Mouse (Mus musculus) hindbrain, embryonic 10.5 days (tissue): ENCODE measurements around the gene Gucd1. TPM values are rescaled to one million over a fixed set of nuclear protein-coding genes. Genes with fewer than 3 reads are reported as not detected.
"Not testable (repeated sequence)": the region's sequence is repeated elsewhere in the genome, so short reads cannot be mapped to it uniquely, and the experiment has no call there.

Experiments used
- DNase-seq: peaks from one replicate; pipeline ENCODE4 v3.0.0-alpha.2; 2017; ENCODE audit warnings: low spot score
- H3K27ac ChIP-seq: fragments of 300-500 bp; sonication (generic); 2 replicates; pipeline ENCODE4 v1.5.1; 2016; ENCODE audit warnings: mild to moderate bottlenecking, moderate library complexity
- H3K27me3 ChIP-seq: fragments of 300-500 bp; sonication (generic); 2 replicates; pipeline ENCODE4 v1.6.1; 2016; ENCODE audit warnings: mild to moderate bottlenecking; ENCODE audit not compliant: poor library complexity, insufficient read depth, severe bottlenecking
- H3K36me3 ChIP-seq: fragments of 300-500 bp; sonication (generic); 2 replicates; pipeline ENCODE4 v1.6.1; 2016; ENCODE audit warnings: mild to moderate bottlenecking, moderate library complexity
- H3K4me1 ChIP-seq: fragments of 300-500 bp; sonication (generic); replicated peaks from 2 replicates; pipeline ENCODE4 v1.6.1; 2016; ENCODE audit warnings: mild to moderate bottlenecking
- H3K4me3 ChIP-seq: fragments of 300-500 bp; sonication (generic); 2 replicates; pipeline ENCODE4 v1.5.1; 2016; ENCODE audit warnings: mild to moderate bottlenecking, moderate library complexity
- H3K9me3 ChIP-seq: fragments of 300-500 bp; sonication (generic); 2 replicates; pipeline ENCODE4 v1.6.1; 2016; ENCODE audit warnings: mild to moderate bottlenecking, moderate library complexity
- WGBS: fragments of 180-500 bp; shearing (Covaris S2); methylation state at CpG from one replicate; pipeline ENCODE4 v1.1.7; 2016; 5-methylcytosine and 5-hydroxymethylcytosine counted together
- polyA plus RNA-seq: library from polyadenylated mRNA; unstranded; fragments of >200 nt; fragmentation: Nextera tagmentation; extraction: Ambion mirVana; gene quantifications from 2 replicates; pipeline ENCODE4 v1.2.1, GENCODE M21; 2016

The Gucd1 gene
- 32.5 and 32.9 TPM in 2 replicates for polyA plus RNA-seq

- Histone ChIP-seq H3K27me3 (no peaks in the 10 kb centered on the region), H3K36me3 (peaks cover 37% of the 10 kb centered on the region)
- under 1% methylated on average over 20 of the region's 20 CpGs for WGBS
These were observed at the start of gene Gucd1 for GRCm38 (mm10) chr10:75517758-75518143. TSS of gene Gucd1 (minus strand) at chr10:75517972.

GRCm38 (mm10) chr10:75566765-75567164 lies 49.0 kb upstream of the Gucd1 start:
- not testable (repeated sequence) for DNase-seq

More at GRCm38 (mm10) chr10:75517758-75518143, at the start of gene Gucd1:
- peaks cover 31% of the 10 kb centered on the region for H3K4me1 ChIP-seq
- H3K4me3 ChIP-seq: peak within 1 kb of the TSS; percentile 86
- DNase-seq: peak; percentile 98
- peak within 1 kb of the TSS; percentile 96 for H3K27ac ChIP-seq
- no peaks in the 10 kb centered on the region for H3K9me3 ChIP-seq

GRCm38 (mm10) chr10:75566321-75566720 lies 48.5 kb upstream of the Gucd1 start:
- no peak for DNase-seq
- H3K4me3 ChIP-seq: no peak overlapping the region
- H3K36me3 ChIP-seq: no peaks in the 10 kb centered on the region
- H3K27ac ChIP-seq: no peak overlapping the region
- peaks cover 21% of the 10 kb centered on the region for H3K4me1 ChIP-seq
- peaks cover 45% of the 10 kb centered on the region for H3K27me3 ChIP-seq
- no peaks in the 10 kb centered on the region for H3K9me3 ChIP-seq
- 81% methylated on average over 5 of the region's 5 CpGs for WGBS

More at GRCm38 (mm10) chr10:75566765-75567164, 49.0 kb upstream of the Gucd1 start:
- H3K36me3 ChIP-seq, H3K27ac ChIP-seq, H3K4me3 ChIP-seq, H3K9me3 ChIP-seq: not testable (repeated sequence)
- WGBS: 77% methylated on average over 2 of the region's 2 CpGs
- peaks cover 41% of the 10 kb centered on the region for H3K27me3 ChIP-seq
- H3K4me1 ChIP-seq: peaks cover 26% of the 10 kb centered on the region

DNA sequence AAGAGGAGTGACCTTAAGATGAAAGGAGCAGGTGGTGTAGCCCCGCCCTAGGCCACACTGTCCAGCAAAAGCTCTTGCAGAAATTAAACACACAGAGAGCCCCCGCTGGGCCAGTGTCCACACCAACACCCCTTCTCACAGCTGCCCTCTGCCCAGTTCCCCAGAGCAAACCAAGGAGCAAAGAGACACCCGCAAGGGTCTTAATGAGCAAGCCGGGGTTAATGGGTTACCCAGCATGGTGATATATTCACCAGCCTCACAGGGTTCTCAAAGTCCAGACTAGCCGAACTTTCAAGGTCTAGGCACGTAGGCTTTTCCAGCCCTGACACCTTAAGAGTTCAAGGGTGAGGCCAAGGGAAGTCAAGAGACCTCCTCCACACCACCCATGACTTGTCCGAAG lies 48.1 kb upstream of the Gucd1 start:
- H3K27me3 ChIP-seq: peaks cover 50% of the 10 kb centered on the region
- no peaks in the 10 kb centered on the region for H3K9me3 ChIP-seq
- 78% methylated on average over 7 of the region's 7 CpGs for WGBS
- no peak for DNase-seq
- no peak overlapping the region for H3K27ac ChIP-seq
- no peaks in the 10 kb centered on the region for H3K36me3 ChIP-seq
- no peak overlapping the region for H3K4me3 ChIP-seq
- H3K4me1 ChIP-seq: peaks cover 19% of the 10 kb centered on the region

- no peaks in the 10 kb centered on the region for H3K9me3 ChIP-seq
- no peaks in the 10 kb centered on the region for H3K36me3 ChIP-seq
- H3K27me3 ChIP-seq: peaks cover 54% of the 10 kb centered on the region
- 73% methylated on average over 6 of the region's 6 CpGs for WGBS
- peaks cover 21% of the 10 kb centered on the region for H3K4me1 ChIP-seq
- DNase-seq: no peak
- H3K4me3 ChIP-seq: no peak overlapping the region
- no peak overlapping the region for H3K27ac ChIP-seq
These were observed 47.7 kb upstream of the Gucd1 start for GRCm38 (mm10) chr10:75565436-75565835.

GRCm38 (mm10) chr10:75564687-75565265 lies 47.0 kb upstream of the Gucd1 start:
- peaks cover 56% of the 10 kb centered on the region for H3K27me3 ChIP-seq
- H3K36me3 ChIP-seq: no peaks in the 10 kb centered on the region
- no peak for DNase-seq
- H3K27ac ChIP-seq: no peak overlapping the region
- WGBS: 84% methylated on average over 12 of the region's 12 CpGs
- H3K4me3 ChIP-seq: no peak overlapping the region
- H3K4me1 ChIP-seq: peaks cover 27% of the 10 kb centered on the region
- H3K9me3 ChIP-seq: no peaks in the 10 kb centered on the region

DNA sequence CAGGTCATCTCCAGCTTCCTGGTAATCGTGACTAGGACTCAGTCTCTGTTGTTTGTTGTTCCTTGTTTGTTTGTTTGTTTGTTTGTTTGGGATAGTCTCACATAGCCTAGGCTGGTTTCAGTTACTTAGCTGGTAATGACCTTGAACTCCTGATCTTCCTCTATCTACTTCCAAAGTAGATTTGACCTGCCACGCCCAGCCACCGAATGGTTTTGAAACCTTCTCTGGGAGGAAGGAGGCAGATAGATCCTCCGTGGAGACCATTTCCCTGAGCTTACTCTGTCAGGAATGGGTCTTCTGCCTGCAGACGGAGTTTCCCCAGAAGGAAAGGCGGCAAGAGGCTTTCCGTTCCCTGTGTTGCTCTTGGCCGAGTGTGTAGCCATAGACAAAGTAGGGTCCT lies 44.8 kb upstream of the Gucd1 start:
- Histone ChIP-seq H3K4me1 (peaks cover 41% of the 10 kb centered on the region), H3K36me3 (no peaks in the 10 kb centered on the region), H3K27ac (no peak overlapping the region), H3K4me3 (no peak overlapping the region), H3K9me3 (no peaks in the 10 kb centered on the region), H3K27me3 (peaks cover 60% of the 10 kb centered on the region)
- no peak for DNase-seq
- 87% methylated on average over 8 of the region's 8 CpGs for WGBS

GRCm38 (mm10) chr10:75561071-75561654 lies 43.4 kb upstream of the Gucd1 start, which contains the start of gene Ggt1:
TSS of gene Ggt1 (plus strand) at chr10:75561604.
- Histone ChIP-seq H3K36me3 (no peaks in the 10 kb centered on the region), H3K27me3 (peaks cover 68% of the 10 kb centered on the region), H3K4me3 (peak within 1 kb of the TSS; percentile 72), H3K27ac (peak within 1 kb of the TSS; percentile 88; the same call in 1 of the 2 replicates), H3K9me3 (no peaks in the 10 kb centered on the region), H3K4me1 (peaks cover 51% of the 10 kb centered on the region)
- DNase-seq: no peak
- 49% methylated on average over 10 of the region's 10 CpGs for WGBS

DNA sequence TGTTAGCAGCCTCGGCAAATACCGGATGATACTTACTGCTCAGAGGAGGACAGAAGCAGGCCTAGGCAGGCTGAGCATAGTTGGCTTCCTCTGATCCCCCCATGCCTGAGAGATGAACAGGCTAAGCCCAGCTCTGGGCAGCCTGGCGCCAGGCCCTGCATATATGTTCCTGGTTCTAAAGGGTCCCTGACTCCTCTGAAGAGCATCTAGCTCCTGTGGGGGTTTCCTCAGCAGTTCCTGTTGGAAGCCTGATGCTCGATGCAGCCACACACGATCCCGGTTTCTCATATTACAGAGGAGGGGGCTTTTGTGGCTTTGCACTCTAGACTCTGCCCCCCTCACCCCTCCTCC lies 42.8 kb upstream of the Gucd1 start:
- peak overlapping the region; percentile 72 for H3K4me3 ChIP-seq
- DNase-seq: peak; percentile 46
- no peaks in the 10 kb centered on the region for H3K9me3 ChIP-seq
- H3K27ac ChIP-seq: peak overlapping the region; percentile 88
- H3K27me3 ChIP-seq: peaks cover 68% of the 10 kb centered on the region
- WGBS: 13% methylated on average over 6 of the region's 6 CpGs
- peaks cover 51% of the 10 kb centered on the region for H3K4me1 ChIP-seq
- no peaks in the 10 kb centered on the region for H3K36me3 ChIP-seq

DNA sequence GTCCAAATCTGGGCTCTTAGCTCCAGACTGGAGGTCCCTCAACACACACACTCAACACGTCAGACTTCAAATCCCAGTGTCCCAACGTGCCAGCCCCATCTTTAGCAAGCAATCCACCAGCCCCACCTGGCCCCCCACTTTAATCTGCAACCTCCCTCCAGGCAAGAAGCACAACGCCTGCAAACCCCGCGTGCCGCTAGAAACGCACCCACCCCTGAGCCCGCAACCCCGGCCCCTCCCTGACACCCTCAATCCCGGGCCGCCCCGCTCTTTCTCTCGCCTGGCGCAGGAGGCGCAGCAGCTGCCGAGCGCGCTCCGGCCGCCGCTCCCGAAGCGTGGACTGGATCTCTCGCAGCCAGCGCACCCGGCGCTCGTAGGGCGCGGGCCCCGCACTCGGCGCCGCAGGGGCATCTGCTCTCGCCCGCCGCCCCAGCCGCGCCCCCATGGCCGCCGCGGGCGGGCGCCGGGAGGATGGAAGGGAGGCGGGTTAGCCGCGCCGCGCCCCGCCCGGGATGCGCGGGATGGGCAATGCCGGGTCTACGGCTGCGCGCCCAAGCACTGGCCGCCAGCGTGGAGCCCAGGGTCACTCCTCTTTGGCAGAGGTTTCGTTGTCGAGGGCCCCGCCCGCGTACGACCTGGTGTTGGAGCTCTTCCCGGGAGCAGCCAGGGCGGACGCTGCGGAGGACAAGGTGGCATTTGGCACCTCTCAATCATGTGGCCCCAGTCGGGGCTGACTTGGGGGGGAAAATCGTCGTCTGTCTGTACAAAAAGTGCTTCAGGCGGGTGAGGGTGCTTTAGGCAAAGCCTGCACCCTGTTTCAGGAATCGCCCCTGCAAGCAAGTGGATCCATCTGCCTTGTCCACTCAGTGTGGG lies 42.1 kb upstream of the Gucd1 start, which contains the start of gene Lrrc75b:
TSS of gene Lrrc75b (minus strand) at position 655 of the 873 bp plus-strand sequence.
- Histone ChIP-seq H3K27me3 (peaks cover 68% of the 10 kb centered on the region), H3K27ac (peak within 1 kb of the TSS; percentile 88), H3K9me3 (no peaks in the 10 kb centered on the region), H3K36me3 (no peaks in the 10 kb centered on the region), H3K4me1 (peaks cover 51% of the 10 kb centered on the region), H3K4me3 (peak within 1 kb of the TSS; percentile 72)
- DNase-seq: peak; percentile 66
- WGBS: 1% methylated on average over 75 of the region's 75 CpGs

- DNase-seq: no peak
- H3K27ac ChIP-seq: peak overlapping the region; percentile 88
- WGBS: 3% methylated on average over 14 of the region's 14 CpGs
- no peaks in the 10 kb centered on the region for H3K36me3 ChIP-seq
- H3K4me3 ChIP-seq: peak overlapping the region; percentile 72
- H3K27me3 ChIP-seq: peaks cover 68% of the 10 kb centered on the region
- H3K9me3 ChIP-seq: no peaks in the 10 kb centered on the region
- peaks cover 51% of the 10 kb centered on the region for H3K4me1 ChIP-seq
These were observed 41.4 kb upstream of the Gucd1 start for GRCm38 (mm10) chr10:75559041-75559675.

DNA sequence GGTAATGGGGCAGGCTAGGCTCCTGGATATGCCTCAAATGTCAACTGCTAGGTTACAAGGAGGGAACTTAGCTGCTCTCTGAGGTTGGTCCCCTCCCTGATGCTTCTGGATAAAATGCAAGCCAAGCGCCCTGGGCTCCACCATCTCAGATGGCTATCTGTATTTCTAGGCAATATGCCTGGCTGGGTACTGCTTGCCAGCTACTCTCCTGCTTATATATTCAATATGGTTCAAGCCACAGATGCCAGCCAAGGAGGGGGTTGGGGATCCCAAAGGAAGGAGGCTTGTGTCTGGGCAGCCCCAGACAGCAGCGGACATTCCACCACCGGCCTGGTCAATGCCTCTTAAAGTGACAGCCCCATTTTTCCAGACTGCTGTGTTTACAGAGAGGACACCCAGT lies 40.7 kb upstream of the Gucd1 start:
- H3K27ac ChIP-seq: 0 out of 2 replicates have a peak overlapping the region, but pooled peaks have one; percentile 41
- H3K36me3 ChIP-seq: 0 out of 2 replicates have a peak, but pooled peaks cover 6% of the 10 kb centered on the region
- no peak for DNase-seq
- peaks cover 51% of the 10 kb centered on the region for H3K4me1 ChIP-seq
- WGBS: 23% methylated on average over 3 of the region's 3 CpGs
- H3K4me3 ChIP-seq: peak overlapping the region; percentile 72; the same call in 1 of the 2 replicates
- H3K9me3 ChIP-seq: no peaks in the 10 kb centered on the region
- peaks cover 67% of the 10 kb centered on the region for H3K27me3 ChIP-seq
